Mouse (Mus musculus): Measurements from ENCODE around the gene Clec2d. TPM values are rescaled to one million over a fixed set of nuclear protein-coding genes. Genes with fewer than 3 reads are reported as not detected.

The Clec2d gene
- polyA plus RNA-seq, 1 experiment from 2014 or later: 2.3 TPM

DNA sequence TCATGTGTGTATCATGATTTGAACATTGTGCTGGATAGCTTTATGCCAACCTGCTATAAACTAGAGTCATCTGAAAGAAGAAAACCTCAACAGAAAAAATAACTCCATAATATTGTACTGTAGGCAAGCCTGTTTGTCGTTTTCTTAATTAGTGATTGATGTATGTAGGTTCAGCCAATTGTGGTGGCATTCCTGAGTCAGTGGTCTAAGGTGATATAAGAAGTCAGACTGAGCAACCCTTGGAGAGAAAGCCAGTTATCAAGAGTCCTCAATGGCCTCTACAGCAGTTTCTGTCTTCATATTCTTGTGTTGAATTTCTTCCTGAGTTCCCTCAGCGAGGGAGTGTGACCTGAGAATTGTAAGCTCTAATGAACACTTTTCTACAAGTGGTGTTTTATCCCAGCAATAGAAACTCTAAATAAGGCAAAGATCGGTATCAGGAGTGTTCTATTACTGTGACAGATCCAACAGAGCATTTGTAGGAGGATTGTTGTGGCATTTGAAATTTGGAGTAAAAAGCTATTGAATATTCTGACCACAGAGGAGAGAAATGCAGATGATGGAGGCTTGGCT is 17.7 kb upstream of the Clec2d start:
- peaks cover 2% of the 10 kb centered on the region; the same call in 1 of the 2 replicates for H3K4me1 ChIP-seq (ENCODE audit: insufficient read depth)
- H3K27me3 ChIP-seq (ENCODE audit: insufficient read depth, low read length): no peaks in the 10 kb centered on the region
- no peak overlapping the region for H3K27ac ChIP-seq (ENCODE audit: low read depth)
- no peak overlapping the region for H3K4me3 ChIP-seq (ENCODE audit: low read depth, low read length)
- no peak overlapping the region for H3K4me2 ChIP-seq (ENCODE audit: low read depth, low read length)
- no peaks in the 10 kb centered on the region for H3K36me3 ChIP-seq (replicated peaks; ENCODE audit: insufficient read depth, low read length)
- WGBS (ENCODE audit: insufficient replicate concordance): 73% methylated on average over 3 of the region's 3 CpGs
- DNase-seq: no peak
- no peak for ATAC-seq
- no peak overlapping the region for H3K9ac ChIP-seq (replicated peaks)
- H3K9me3 ChIP-seq (ENCODE audit: low read length): no peaks in the 10 kb centered on the region
- TF ChIP-seq CTCF (IDR thresholded peaks at IDR 0.05; ENCODE audit: low read depth) (no peak), EP300 (IDR thresholded peaks at IDR 0.05; ENCODE audit: low read depth) (no peak)

DNA sequence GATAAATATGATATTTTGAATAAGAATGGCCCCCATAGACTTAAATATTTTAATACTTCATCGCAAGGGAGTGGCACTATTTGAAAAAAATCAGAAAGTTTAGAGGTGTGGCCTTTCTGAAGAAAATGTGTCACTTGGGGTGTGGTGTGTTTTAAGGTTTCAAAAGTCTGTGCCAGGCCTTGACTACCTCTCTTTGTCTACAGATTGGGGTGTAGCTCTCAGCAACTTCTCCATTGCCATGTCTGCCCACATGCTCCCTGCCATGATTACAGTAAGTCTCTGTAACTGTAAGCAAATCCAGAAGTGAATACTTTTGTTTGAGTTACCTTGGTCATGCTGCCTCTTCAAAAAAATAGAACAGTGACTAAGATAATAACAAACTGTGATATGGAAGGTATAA is 16.8 kb upstream of the Clec2d start:
- no peak overlapping the region for H3K27ac ChIP-seq (ENCODE audit: low read depth)
- TF ChIP-seq CTCF (IDR thresholded peaks at IDR 0.05; ENCODE audit: low read depth): no peak
- TF ChIP-seq EP300 (IDR thresholded peaks at IDR 0.05; ENCODE audit: low read depth): no peak
- H3K4me2 ChIP-seq (ENCODE audit: low read depth, low read length): no peak overlapping the region
- no peaks in the 10 kb centered on the region for H3K36me3 ChIP-seq (replicated peaks; ENCODE audit: insufficient read depth, low read length)
- H3K4me1 ChIP-seq (ENCODE audit: insufficient read depth): peaks cover 2% of the 10 kb centered on the region; the same call in 1 of the 2 replicates
- no peak for DNase-seq
- no peaks in the 10 kb centered on the region for H3K9me3 ChIP-seq (ENCODE audit: low read length)
- no peak overlapping the region for H3K4me3 ChIP-seq (ENCODE audit: low read depth, low read length)
- WGBS (ENCODE audit: insufficient replicate concordance): 84% methylated on average over 1 of the region's 1 CpGs
- ATAC-seq: no peak
- no peak overlapping the region for H3K9ac ChIP-seq (replicated peaks)
- H3K27me3 ChIP-seq (ENCODE audit: insufficient read depth, low read length): no peaks in the 10 kb centered on the region

- no peak for TF ChIP-seq CTCF (IDR thresholded peaks at IDR 0.05; ENCODE audit: low read depth)
- no peak for TF ChIP-seq EP300 (IDR thresholded peaks at IDR 0.05; ENCODE audit: low read depth)
- H3K4me2 ChIP-seq (ENCODE audit: low read depth, low read length): no peak overlapping the region
- no peak overlapping the region for H3K9ac ChIP-seq (replicated peaks)
- H3K4me1 ChIP-seq (ENCODE audit: insufficient read depth): 0 out of 2 replicates have a peak, but pooled peaks cover 10% of the 10 kb centered on the region
- H3K9me3 ChIP-seq (ENCODE audit: low read length): no peaks in the 10 kb centered on the region
- no peaks in the 10 kb centered on the region for H3K27me3 ChIP-seq (ENCODE audit: insufficient read depth, low read length)
- no peak overlapping the region for H3K27ac ChIP-seq (ENCODE audit: low read depth)
- DNase-seq (no peak), ATAC-seq (no peak)
- no peak overlapping the region for H3K4me3 ChIP-seq (ENCODE audit: low read depth, low read length)
- H3K36me3 ChIP-seq (replicated peaks; ENCODE audit: insufficient read depth, low read length): no peaks in the 10 kb centered on the region
- 78% methylated on average over 1 of the region's 1 CpGs for WGBS (ENCODE audit: insufficient replicate concordance)
Observed at GRCm38 (mm10) chr6:129170925-129171324, 9.5 kb upstream of the Clec2d start.

DNA sequence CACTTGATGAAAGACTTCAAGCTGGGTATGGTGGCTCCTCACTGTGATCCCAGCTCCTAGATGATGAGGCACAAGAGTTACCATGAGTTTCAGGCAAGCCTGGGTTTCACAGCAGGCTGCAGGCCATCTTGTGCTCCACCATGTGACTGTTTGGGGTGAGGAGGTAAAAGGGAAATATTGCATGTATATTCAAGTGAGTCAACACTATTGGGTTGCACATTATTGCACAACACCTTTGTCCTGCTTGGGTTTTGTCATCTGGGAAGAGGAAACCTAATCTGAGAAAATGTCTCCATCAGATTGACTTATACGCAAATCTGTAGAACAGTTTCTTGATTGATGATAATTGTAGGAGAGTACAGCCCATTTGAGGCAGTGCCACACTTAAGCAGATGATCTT is 8.7 kb upstream of the Clec2d start:
- 78% methylated on average over 1 of the region's 1 CpGs for WGBS (ENCODE audit: insufficient replicate concordance)
- ATAC-seq (no peak), DNase-seq (peak; percentile 11)
- no peak overlapping the region for H3K9ac ChIP-seq (replicated peaks)
- no peaks in the 10 kb centered on the region for H3K36me3 ChIP-seq (replicated peaks; ENCODE audit: insufficient read depth, low read length)
- TF ChIP-seq EP300 (IDR thresholded peaks at IDR 0.05; ENCODE audit: low read depth): no peak
- no peak for TF ChIP-seq CTCF (IDR thresholded peaks at IDR 0.05; ENCODE audit: low read depth)
- H3K4me2 ChIP-seq (ENCODE audit: low read depth, low read length): no peak overlapping the region
- H3K4me1 ChIP-seq (ENCODE audit: insufficient read depth): 0 out of 2 replicates have a peak, but pooled peaks cover 10% of the 10 kb centered on the region
- H3K27me3 ChIP-seq (ENCODE audit: insufficient read depth, low read length): no peaks in the 10 kb centered on the region
- H3K4me3 ChIP-seq (ENCODE audit: low read depth, low read length): no peak overlapping the region
- no peaks in the 10 kb centered on the region for H3K9me3 ChIP-seq (ENCODE audit: low read length)
- H3K27ac ChIP-seq (ENCODE audit: low read depth): no peak overlapping the region

- Histone ChIP-seq H3K4me2 (ENCODE audit: low read depth, low read length) (no peak overlapping the region), H3K9ac (replicated peaks) (no peak overlapping the region), H3K9me3 (ENCODE audit: low read length) (no peaks in the 10 kb centered on the region), H3K36me3 (replicated peaks; ENCODE audit: insufficient read depth, low read length) (no peaks in the 10 kb centered on the region), H3K4me1 (ENCODE audit: insufficient read depth) (peaks cover 13% of the 10 kb centered on the region; the same call in 1 of the 2 replicates), H3K4me3 (ENCODE audit: low read depth, low read length) (no peak overlapping the region), H3K27me3 (ENCODE audit: insufficient read depth, low read length) (no peaks in the 10 kb centered on the region), H3K27ac (ENCODE audit: low read depth) (peak overlapping the region; percentile 94)
- DNase-seq (no peak), ATAC-seq (no peak)
- TF ChIP-seq CTCF (IDR thresholded peaks at IDR 0.05; ENCODE audit: low read depth) (no peak), EP300 (IDR thresholded peaks at IDR 0.05; ENCODE audit: low read depth) (no peak)
Observed at GRCm38 (mm10) chr6:129174836-129175235, 5.6 kb upstream of the Clec2d start.

DNA sequence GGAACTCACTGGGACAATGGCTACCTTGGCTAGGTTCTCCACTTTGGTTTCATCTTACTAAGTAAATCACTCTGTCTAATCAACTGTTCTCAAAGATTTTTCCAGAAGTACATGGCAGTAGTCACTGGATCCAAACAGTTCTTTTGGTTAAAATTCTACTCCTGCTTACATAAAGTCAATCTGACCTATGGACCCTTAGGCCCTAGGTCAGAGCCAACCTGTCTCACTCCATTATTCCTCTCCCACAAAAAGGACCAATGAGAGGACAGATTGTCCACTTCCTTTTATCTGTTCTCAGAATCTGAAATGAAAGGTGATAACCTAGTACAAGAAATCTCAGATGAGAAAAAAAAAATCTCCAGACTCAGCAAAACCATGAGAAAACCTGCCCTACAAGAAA is 4.8 kb upstream of the Clec2d start:
- peak; percentile 67 for ATAC-seq
- H3K36me3 ChIP-seq (replicated peaks; ENCODE audit: insufficient read depth, low read length): no peaks in the 10 kb centered on the region
- H3K9me3 ChIP-seq (ENCODE audit: low read length): no peaks in the 10 kb centered on the region
- peaks cover 13% of the 10 kb centered on the region; the same call in 1 of the 2 replicates for H3K4me1 ChIP-seq (ENCODE audit: insufficient read depth)
- peak overlapping the region; percentile 94 for H3K27ac ChIP-seq (ENCODE audit: low read depth)
- TF ChIP-seq EP300 (IDR thresholded peaks at IDR 0.05; ENCODE audit: low read depth) (peak; percentile 85), CTCF (IDR thresholded peaks at IDR 0.05; ENCODE audit: low read depth) (no peak)
- no peak overlapping the region for H3K9ac ChIP-seq (replicated peaks)
- no peaks in the 10 kb centered on the region for H3K27me3 ChIP-seq (ENCODE audit: insufficient read depth, low read length)
- no peak overlapping the region for H3K4me2 ChIP-seq (ENCODE audit: low read depth, low read length)
- no peak overlapping the region for H3K4me3 ChIP-seq (ENCODE audit: low read depth, low read length)
- no peak for DNase-seq

Data from liver, postnatal 0 days (tissue).